Mouse (Mus musculus): ENCODE results near the gene Rgl2. TPM values are rescaled to one million over a fixed set of nuclear protein-coding genes. Genes with fewer than 3 reads are reported as not detected.
"Not testable (repeated sequence)": the region's sequence is repeated elsewhere in the genome, so short reads cannot be mapped to it uniquely, and the experiment has no call there.

Gene Rgl2
- 7.8 and 9.0 TPM in 2 replicates for polyA plus RNA-seq (2015; fragmentation: Nextera tagmentation; extraction: Ambion mirVana)

DNA sequence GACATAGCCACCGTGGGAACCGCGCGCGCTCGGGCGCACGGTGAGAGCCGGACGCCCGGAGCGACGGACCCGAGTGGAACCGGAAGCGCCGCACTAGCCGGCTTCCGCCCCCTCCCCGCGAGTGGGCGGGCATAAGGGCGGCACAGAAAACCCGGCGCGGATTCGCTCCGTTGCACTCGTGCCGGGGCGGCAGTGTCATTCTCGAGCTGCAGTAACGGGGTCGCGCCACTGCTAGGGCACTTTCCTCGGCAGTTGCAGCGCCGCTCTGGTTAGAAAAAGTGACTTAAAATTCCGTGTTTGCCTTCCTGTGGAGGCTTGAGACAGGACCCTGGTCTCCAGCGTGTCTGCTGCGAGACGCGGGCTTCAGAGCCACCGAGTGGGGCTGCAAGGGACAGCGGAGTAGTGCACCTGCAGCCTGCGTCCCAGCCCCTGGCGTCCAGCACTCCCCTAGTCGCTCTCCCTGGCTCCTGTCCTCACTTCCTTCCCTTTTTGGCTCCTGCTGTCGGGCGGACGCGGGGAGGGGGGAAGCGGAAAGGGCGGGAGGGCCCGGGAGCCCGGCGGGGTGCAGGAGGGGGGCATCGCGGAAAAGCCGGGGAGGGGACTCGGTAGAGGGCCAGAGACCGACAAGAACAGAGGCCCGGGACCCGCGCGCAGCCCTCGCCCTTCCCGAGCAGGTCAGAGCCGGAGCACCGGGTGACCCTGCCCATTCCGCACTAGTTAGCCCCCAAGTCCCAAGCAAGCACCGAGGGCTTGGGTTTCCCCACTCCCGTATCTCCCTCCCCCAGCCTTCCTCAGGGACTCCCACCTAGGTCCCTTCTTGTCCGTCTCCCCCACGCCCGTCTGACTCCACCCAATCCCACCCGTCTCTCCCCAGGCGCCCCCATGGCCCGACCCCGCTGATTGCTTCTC is at the start of gene Rgl2:
TSS of gene Rgl2 (plus strand) at position 173 of the 909 bp plus-strand sequence.
- Histone ChIP-seq H3K9me3 (replicated peaks; ENCODE audit: control insufficient read depth, low read length) (no peaks in the 10 kb centered on the region), H3K4me2 (ENCODE audit: low read depth, low read length) (peak within 1 kb of the TSS; percentile 98), H3K27ac (ENCODE audit: low read length) (peak within 1 kb of the TSS; percentile 95), H3K4me1 (ENCODE audit: control insufficient read depth, low read depth, low read length) (peaks cover 30% of the 10 kb centered on the region), H3K36me3 (ENCODE audit: control insufficient read depth, insufficient read depth) (no peaks in the 10 kb centered on the region; the same call in 1 of the 2 replicates), H3K4me3 (ENCODE audit: low read depth, low read length) (peak within 1 kb of the TSS; percentile 82), H3K27me3 (ENCODE audit: control insufficient read depth, insufficient read depth, low read depth, low read length) (no peaks in the 10 kb centered on the region), H3K9ac (ENCODE audit: low read depth, low read length) (peak within 1 kb of the TSS; percentile 81)
- ATAC-seq (ENCODE audit: low read depth): peak; percentile 86
- WGBS (ENCODE audit: insufficient replicate concordance): under 1% methylated on average over 77 of the region's 80 CpGs

DNA sequence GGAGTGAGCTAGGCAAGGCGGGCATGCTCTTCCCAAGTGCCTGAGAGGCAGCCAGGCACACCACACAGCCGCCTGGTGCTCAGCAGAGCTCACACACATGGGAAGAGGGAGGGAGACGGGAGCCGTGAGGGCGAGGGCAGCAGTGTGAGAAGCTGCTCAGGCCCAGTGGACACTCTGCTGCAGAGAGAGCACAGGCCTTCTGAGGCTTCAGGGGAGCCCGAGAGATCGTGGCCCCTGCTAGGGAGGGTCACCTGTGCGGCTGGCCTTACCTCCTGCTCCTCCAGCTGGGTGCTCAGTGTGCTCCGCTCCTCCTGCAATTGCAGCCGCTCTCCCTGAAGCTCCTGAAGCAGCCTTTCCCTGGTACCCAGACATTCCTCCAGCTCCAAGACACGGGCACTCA is 45.0 kb upstream of the Rgl2 start:
- H3K36me3 ChIP-seq (ENCODE audit: control insufficient read depth, insufficient read depth): peaks cover 46% of the 10 kb centered on the region
- not testable (repeated sequence) for H3K9ac ChIP-seq (ENCODE audit: low read depth, low read length); H3K4me3 ChIP-seq (ENCODE audit: low read depth, low read length); H3K9me3 ChIP-seq (replicated peaks; ENCODE audit: control insufficient read depth, low read length); H3K4me2 ChIP-seq (ENCODE audit: low read depth, low read length); H3K27ac ChIP-seq (ENCODE audit: low read length); H3K27me3 ChIP-seq (ENCODE audit: control insufficient read depth, insufficient read depth, low read depth, low read length); ATAC-seq (ENCODE audit: low read depth)
- WGBS (ENCODE audit: insufficient replicate concordance): 91% methylated on average over 10 of the region's 11 CpGs
- H3K4me1 ChIP-seq (ENCODE audit: control insufficient read depth, low read depth, low read length): peaks cover 17% of the 10 kb centered on the region

DNA sequence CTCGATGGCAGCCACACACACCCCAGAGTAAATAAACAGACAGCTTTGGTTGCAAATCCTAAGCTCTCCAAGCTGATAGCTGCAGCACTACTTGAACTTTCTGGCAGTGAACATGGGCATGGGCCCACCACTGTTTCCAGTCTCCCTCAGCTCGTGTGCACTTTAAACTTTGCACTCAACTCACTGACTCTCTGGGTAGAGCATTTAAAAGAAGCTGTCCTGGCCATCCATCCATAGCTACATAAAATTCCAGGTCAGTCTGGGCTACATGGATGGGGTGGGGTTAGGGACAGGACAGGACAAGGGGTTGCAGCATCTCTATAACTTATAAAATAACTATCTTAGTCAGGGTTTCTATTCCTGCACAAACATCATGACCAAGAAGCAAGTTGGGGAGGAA is 41.5 kb upstream of the Rgl2 start:
- peak overlapping the region; percentile 81 for H3K4me3 ChIP-seq (ENCODE audit: low read depth, low read length)
- H3K27me3 ChIP-seq (ENCODE audit: control insufficient read depth, insufficient read depth, low read depth, low read length); H3K9ac ChIP-seq (ENCODE audit: low read depth, low read length); H3K9me3 ChIP-seq (replicated peaks; ENCODE audit: control insufficient read depth, low read length); ATAC-seq (ENCODE audit: low read depth); H3K27ac ChIP-seq (ENCODE audit: low read length): not testable (repeated sequence)
- peak overlapping the region; percentile 80 for H3K4me2 ChIP-seq (ENCODE audit: low read depth, low read length)
- WGBS (ENCODE audit: insufficient replicate concordance): 20% methylated on average over 2 of the region's 2 CpGs
- peaks cover 17% of the 10 kb centered on the region for H3K4me1 ChIP-seq (ENCODE audit: control insufficient read depth, low read depth, low read length)
- peaks cover 25% of the 10 kb centered on the region for H3K36me3 ChIP-seq (ENCODE audit: control insufficient read depth, insufficient read depth)

DNA sequence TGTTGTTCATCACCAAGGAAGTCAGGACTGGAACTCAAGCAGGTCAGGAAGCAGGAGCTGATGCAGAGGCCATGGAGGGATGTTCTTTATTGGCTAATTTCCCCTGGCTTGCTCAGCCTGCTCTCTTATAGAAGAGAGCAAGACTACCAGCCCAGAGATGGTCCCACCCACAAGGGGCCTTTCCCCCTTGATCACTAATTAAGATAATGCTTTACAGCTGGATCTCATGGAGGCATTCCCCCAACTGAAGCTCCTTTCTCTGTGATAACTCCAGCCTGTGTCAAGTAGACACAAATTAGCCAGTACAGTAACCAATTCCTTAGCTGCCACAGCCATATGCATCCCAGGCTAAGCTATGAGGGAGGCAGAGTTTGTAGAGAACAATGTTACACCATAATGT is 41.1 kb upstream of the Rgl2 start:
- H3K9me3 ChIP-seq (replicated peaks; ENCODE audit: control insufficient read depth, low read length); H3K27me3 ChIP-seq (ENCODE audit: control insufficient read depth, insufficient read depth, low read depth, low read length); H3K27ac ChIP-seq (ENCODE audit: low read length); ATAC-seq (ENCODE audit: low read depth); H3K9ac ChIP-seq (ENCODE audit: low read depth, low read length): not testable (repeated sequence)
- peak overlapping the region; percentile 81 for H3K4me3 ChIP-seq (ENCODE audit: low read depth, low read length)
- peaks cover 25% of the 10 kb centered on the region for H3K36me3 ChIP-seq (ENCODE audit: control insufficient read depth, insufficient read depth)
- peaks cover 17% of the 10 kb centered on the region for H3K4me1 ChIP-seq (ENCODE audit: control insufficient read depth, low read depth, low read length)
- peak overlapping the region; percentile 80 for H3K4me2 ChIP-seq (ENCODE audit: low read depth, low read length)

DNA sequence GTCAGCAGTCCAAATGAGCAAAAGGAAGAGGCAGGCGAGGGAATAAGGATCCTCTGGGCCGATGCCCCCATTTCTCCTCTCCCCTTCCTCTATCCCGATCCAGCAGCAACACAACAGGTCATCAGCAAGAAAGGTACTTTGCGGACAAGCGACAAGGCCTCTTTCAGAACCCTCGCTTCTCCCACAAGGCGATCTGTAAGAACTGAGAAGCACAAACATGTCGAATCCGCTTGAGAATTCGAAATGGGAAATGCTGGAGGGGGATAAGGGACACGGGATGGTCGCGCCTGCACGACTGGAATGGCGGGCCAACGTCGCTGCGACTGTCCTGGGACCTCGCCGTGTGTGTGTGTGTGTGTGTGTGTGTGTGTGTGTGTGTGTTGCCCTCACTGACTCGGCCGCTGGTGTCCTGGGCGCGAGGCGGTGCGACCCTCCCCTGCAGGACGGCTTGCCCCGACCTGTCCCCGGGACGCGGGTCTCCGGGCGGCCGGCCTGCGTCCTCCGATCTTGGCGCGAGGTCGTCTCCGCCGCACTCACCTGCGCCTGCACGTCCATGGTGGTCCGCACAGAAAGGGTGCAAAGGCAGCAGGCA is 39.3 kb upstream of the Rgl2 start:
- under 1% methylated on average over 42 of the region's 44 CpGs for WGBS (ENCODE audit: insufficient replicate concordance)
- Histone ChIP-seq H3K27ac (ENCODE audit: low read length) (peak overlapping the region; percentile 74), H3K36me3 (ENCODE audit: control insufficient read depth, insufficient read depth) (peaks cover 17% of the 10 kb centered on the region), H3K4me2 (ENCODE audit: low read depth, low read length) (peak overlapping the region; percentile 80), H3K4me3 (ENCODE audit: low read depth, low read length) (peak overlapping the region; percentile 81), H3K4me1 (ENCODE audit: control insufficient read depth, low read depth, low read length) (peaks cover 17% of the 10 kb centered on the region), H3K9ac (ENCODE audit: low read depth, low read length) (peak overlapping the region; percentile 85)
- not testable (repeated sequence) for ATAC-seq (ENCODE audit: low read depth); H3K27me3 ChIP-seq (ENCODE audit: control insufficient read depth, insufficient read depth, low read depth, low read length); H3K9me3 ChIP-seq (replicated peaks; ENCODE audit: control insufficient read depth, low read length)

DNA sequence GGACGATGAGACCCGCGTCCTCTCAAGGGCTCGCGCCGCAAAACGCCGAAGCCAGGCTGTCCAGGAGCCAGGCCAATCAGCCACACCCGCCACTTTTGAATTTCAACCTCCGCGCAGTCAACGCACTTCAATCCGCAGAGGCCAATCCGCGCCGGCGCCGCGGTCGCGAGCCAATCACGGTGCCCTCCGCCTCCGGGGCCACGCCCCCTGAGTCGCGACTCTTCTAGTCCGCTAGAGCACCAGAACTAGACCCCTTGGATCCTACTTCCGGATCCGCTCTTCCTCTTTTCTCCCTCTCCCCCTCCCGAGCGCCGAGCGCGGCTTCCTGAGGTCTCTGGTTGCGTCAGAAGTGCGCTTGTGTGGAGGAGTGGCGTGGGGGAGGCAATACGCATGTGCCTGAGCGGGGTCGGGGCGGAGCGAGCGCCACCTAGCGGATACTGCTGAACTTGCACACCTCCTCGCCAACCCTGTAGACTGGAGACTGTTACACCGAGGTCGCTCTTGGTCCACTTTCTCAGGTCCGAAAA is 38.7 kb upstream of the Rgl2 start, which contains the start of gene Kifc1:
TSS of gene Kifc1 (minus strand) at position 129 of the 527 bp plus-strand sequence.
- H3K27ac ChIP-seq (ENCODE audit: low read length): peak within 1 kb of the TSS; percentile 87
- ATAC-seq (ENCODE audit: low read depth): peak; percentile 96
- under 1% methylated on average over 49 of the region's 49 CpGs for WGBS (ENCODE audit: insufficient replicate concordance)

DNA sequence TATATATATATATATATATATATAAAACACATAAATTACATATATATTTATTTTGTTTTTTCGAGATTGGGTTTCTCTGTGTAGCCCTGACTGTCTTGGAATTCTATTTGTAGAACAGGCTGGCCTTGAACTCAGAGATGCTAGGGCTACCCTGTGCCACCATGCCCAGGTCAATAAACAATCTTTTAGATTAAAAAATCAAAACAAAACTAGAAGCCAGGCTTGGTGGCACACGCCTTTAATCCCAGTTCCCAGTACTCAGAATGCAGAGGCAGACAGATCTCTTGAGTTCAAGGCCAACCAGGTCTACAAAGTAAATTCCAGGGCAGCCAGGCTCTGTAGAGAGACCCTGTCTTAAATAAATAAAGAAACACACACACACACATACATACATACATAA is 38.0 kb upstream of the Rgl2 start:
- H3K4me2 ChIP-seq (ENCODE audit: low read depth, low read length): no peak overlapping the region
- H3K36me3 ChIP-seq (ENCODE audit: control insufficient read depth, insufficient read depth): peaks cover 6% of the 10 kb centered on the region
- WGBS (ENCODE audit: insufficient replicate concordance): 55% methylated on average over 2 of the region's 2 CpGs

More for the DNA sequence above, 38.7 kb upstream of the Rgl2 start, which contains the start of gene Kifc1:
- Histone ChIP-seq H3K36me3 (ENCODE audit: control insufficient read depth, insufficient read depth) (peaks cover 14% of the 10 kb centered on the region), H3K27me3 (ENCODE audit: control insufficient read depth, insufficient read depth, low read depth, low read length) (no peaks in the 10 kb centered on the region), H3K4me1 (ENCODE audit: control insufficient read depth, low read depth, low read length) (peaks cover 17% of the 10 kb centered on the region), H3K9me3 (replicated peaks; ENCODE audit: control insufficient read depth, low read length) (no peaks in the 10 kb centered on the region), H3K4me3 (ENCODE audit: low read depth, low read length) (peak within 1 kb of the TSS; percentile 81), H3K4me2 (ENCODE audit: low read depth, low read length) (peak within 1 kb of the TSS; percentile 80), H3K9ac (ENCODE audit: low read depth, low read length) (peak within 1 kb of the TSS; percentile 85)

DNA sequence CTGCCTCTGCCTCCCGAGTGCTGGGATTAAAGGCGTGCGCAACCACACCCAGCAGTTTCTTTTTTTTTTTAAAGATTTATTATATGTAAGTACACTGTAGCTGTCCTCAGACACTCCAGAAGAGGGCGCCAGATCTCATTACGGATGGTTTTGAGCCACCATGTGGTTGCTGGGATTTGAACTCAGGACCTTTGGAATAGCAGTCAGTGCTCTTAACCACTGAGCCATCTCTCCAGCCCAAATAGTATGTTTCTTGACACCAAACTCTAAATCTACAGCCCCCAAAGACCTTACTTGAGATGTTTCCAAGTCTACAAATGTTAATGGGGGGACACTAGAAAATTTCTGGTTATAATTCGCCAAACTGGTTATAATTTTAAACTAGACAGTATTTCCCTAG is 37.5 kb upstream of the Rgl2 start:
- not testable (repeated sequence) for H3K27ac ChIP-seq (ENCODE audit: low read length); H3K4me2 ChIP-seq (ENCODE audit: low read depth, low read length); H3K9me3 ChIP-seq (replicated peaks; ENCODE audit: control insufficient read depth, low read length); ATAC-seq (ENCODE audit: low read depth); H3K9ac ChIP-seq (ENCODE audit: low read depth, low read length); H3K36me3 ChIP-seq (ENCODE audit: control insufficient read depth, insufficient read depth); H3K27me3 ChIP-seq (ENCODE audit: control insufficient read depth, insufficient read depth, low read depth, low read length); H3K4me3 ChIP-seq (ENCODE audit: low read depth, low read length)
- peaks cover 17% of the 10 kb centered on the region for H3K4me1 ChIP-seq (ENCODE audit: control insufficient read depth, low read depth, low read length)
- WGBS (ENCODE audit: insufficient replicate concordance): 62% methylated on average over 6 of the region's 6 CpGs

More for the DNA sequence above, 38.0 kb upstream of the Rgl2 start:
- no peak overlapping the region for H3K9ac ChIP-seq (ENCODE audit: low read depth, low read length)
- H3K4me1 ChIP-seq (ENCODE audit: control insufficient read depth, low read depth, low read length): peaks cover 17% of the 10 kb centered on the region
- no peaks in the 10 kb centered on the region for H3K27me3 ChIP-seq (ENCODE audit: control insufficient read depth, insufficient read depth, low read depth, low read length)
- no peak for ATAC-seq (ENCODE audit: low read depth)
- H3K4me3 ChIP-seq (ENCODE audit: low read depth, low read length): no peak overlapping the region
- H3K27ac ChIP-seq (ENCODE audit: low read length): no peak overlapping the region
- H3K9me3 ChIP-seq (replicated peaks; ENCODE audit: control insufficient read depth, low read length): no peaks in the 10 kb centered on the region

All from liver, embryonic 16.5 days (tissue).